Mouse (Mus musculus) adrenal gland, postnatal 36 days (tissue): ENCODE results near the gene Sdhc. TPM values are rescaled to one million over a fixed set of nuclear protein-coding genes. Genes with fewer than 3 reads are reported as not detected.
"Not testable (repeated sequence)": the region's sequence is repeated elsewhere in the genome, so short reads cannot be mapped to it uniquely, and the experiment has no call there.

Experiments used
- DNase-seq, 2 experiments: peaks; one replicate each; pipeline ENCODE4 v3.0.0; 2021; ENCODE audit warnings: mixed read lengths in 1 of 2
- total RNA-seq, 2 experiments: library from RNA; stranded (reverse); gene quantifications; 2 replicates each; pipeline ENCODE4 v1.2.3; 2021

The Sdhc gene
- total RNA-seq, 2 experiments from 2014 or later: 438 to 454 TPM

- DNase-seq: peak; percentile 94 to 95
Measured at GRCm38 (mm10) chr1:171113873-171114299, 36.5 kb downstream of the Sdhc start, which contains the start of gene Cfap126. TSS of gene Cfap126 (plus strand) at chr1:171113918.

GRCm38 (mm10) chr1:171112986-171113385 is 37.4 kb downstream of the Sdhc start:
- DNase-seq: no peak

- DNase-seq: peak; percentile 74 to 78
Measured at GRCm38 (mm10) chr1:171111781-171112575, 38.4 kb downstream of the Sdhc start.

GRCm38 (mm10) chr1:171111020-171111780 is 39.2 kb downstream of the Sdhc start:
- DNase-seq: peak; percentile 91 to 92

- no peak for DNase-seq
Measured at GRCm38 (mm10) chr1:171110659-171111019, 39.8 kb downstream of the Sdhc start.

- no peak for DNase-seq
Measured at GRCm38 (mm10) chr1:171109620-171110019, 40.8 kb downstream of the Sdhc start.

GRCm38 (mm10) chr1:171105226-171105625 is 45.2 kb downstream of the Sdhc start:
- peak; percentile 56 to 60 for DNase-seq

GRCm38 (mm10) chr1:171103179-171103840 is 47.1 kb downstream of the Sdhc start:
- DNase-seq: peak in 1 of 2 experiments; percentile 26

GRCm38 (mm10) chr1:171102547-171103177 is 47.7 kb downstream of the Sdhc start:
- DNase-seq: peak; percentile 87 to 88

GRCm38 (mm10) chr1:171101733-171102546 is 48.5 kb downstream of the Sdhc start:
- DNase-seq: peak; percentile 88 to 91

- no peak for DNase-seq
Measured at GRCm38 (mm10) chr1:171101033-171101432, 49.4 kb downstream of the Sdhc start.

GRCm38 (mm10) chr1:171097612-171098011 is 52.8 kb downstream of the Sdhc start:
- DNase-seq: no peak

GRCm38 (mm10) chr1:171097136-171097535 is 53.3 kb downstream of the Sdhc start:
- DNase-seq: no peak

GRCm38 (mm10) chr1:171096110-171096964 is 54.1 kb downstream of the Sdhc start:
- DNase-seq: no peak

GRCm38 (mm10) chr1:171094424-171094823 is 56.0 kb downstream of the Sdhc start:
- no peak for DNase-seq

- no peak for DNase-seq
Measured at GRCm38 (mm10) chr1:171090761-171091160, 59.6 kb downstream of the Sdhc start.

- DNase-seq: no peak
Measured at GRCm38 (mm10) chr1:171089891-171090290, 60.5 kb downstream of the Sdhc start.

- not testable (repeated sequence) for DNase-seq
Measured at GRCm38 (mm10) chr1:171088237-171088869, 62.0 kb downstream of the Sdhc start.

- DNase-seq: no peak
Measured at GRCm38 (mm10) chr1:171085718-171086117, 64.7 kb downstream of the Sdhc start.
